Mouse (Mus musculus) hindbrain, embryonic 15.5 days (tissue): ENCODE measurements around the gene Nfatc2. TPM values are rescaled to one million over a fixed set of nuclear protein-coding genes. Genes with fewer than 3 reads are reported as not detected.

ENCODE experiments used
- ATAC-seq: fragments of 200-750 bp; cut with Nextera tagmentation; 2 replicates; pipeline ENCODE4 v1.8.0; 2017; ENCODE audit warnings: low read depth, moderate number of reproducible peaks, moderate TSS enrichment; ENCODE audit not compliant: low FRiP score
- H3K27ac ChIP-seq: fragments of 300-500 bp; sonication (generic); replicated peaks from 2 replicates; pipeline ENCODE4 v1.5.1; 2015; ENCODE audit warnings: mild to moderate bottlenecking, inconsistent platforms
- H3K27me3 ChIP-seq: fragments of 300-500 bp; sonication (generic); 2 replicates; pipeline ENCODE4 v1.6.1; 2015; ENCODE audit warnings: control low read depth, inconsistent platforms
- H3K36me3 ChIP-seq: fragments of 300-500 bp; sonication (generic); 2 replicates; pipeline ENCODE4 v1.6.1; 2015; ENCODE audit warnings: control low read depth, inconsistent platforms
- H3K4me1 ChIP-seq: fragments of 300-500 bp; sonication (generic); replicated peaks from 2 replicates; pipeline ENCODE4 v1.6.1; 2015; ENCODE audit warnings: control low read depth, inconsistent platforms
- H3K4me2 ChIP-seq: fragments of 300-500 bp; sonication (generic); 2 replicates; pipeline ENCODE4 v1.6.1; 2015; ENCODE audit warnings: moderate library complexity, mild to moderate bottlenecking, inconsistent platforms
- H3K4me3 ChIP-seq: fragments of 300-500 bp; sonication (generic); 2 replicates; pipeline ENCODE4 v1.5.1; 2015; ENCODE audit warnings: mild to moderate bottlenecking, inconsistent platforms
- H3K9ac ChIP-seq: fragments of 300-500 bp; sonication (generic); 2 replicates; pipeline ENCODE4 v1.6.1; 2015; ENCODE audit warnings: inconsistent platforms
- H3K9me3 ChIP-seq: fragments of 300-500 bp; sonication (generic); 2 replicates; pipeline ENCODE4 v1.6.1; 2016; ENCODE audit warnings: control low read depth, inconsistent platforms
- WGBS: fragments of 180-500 bp; shearing (Covaris S2); methylation state at CpG from one replicate; pipeline ENCODE4 v1.1.7; 2015; 5-methylcytosine and 5-hydroxymethylcytosine counted together
- polyA plus RNA-seq: library from polyadenylated mRNA; unstranded; fragments of >200 nt; fragmentation: Nextera tagmentation; extraction: Ambion mirVana; gene quantifications from 2 replicates; pipeline ENCODE4 v1.2.1, GENCODE M21; 2015

Gene Nfatc2
- polyA plus RNA-seq, 1 experiment from 2014 or later, result 3.8 TPM

DNA sequence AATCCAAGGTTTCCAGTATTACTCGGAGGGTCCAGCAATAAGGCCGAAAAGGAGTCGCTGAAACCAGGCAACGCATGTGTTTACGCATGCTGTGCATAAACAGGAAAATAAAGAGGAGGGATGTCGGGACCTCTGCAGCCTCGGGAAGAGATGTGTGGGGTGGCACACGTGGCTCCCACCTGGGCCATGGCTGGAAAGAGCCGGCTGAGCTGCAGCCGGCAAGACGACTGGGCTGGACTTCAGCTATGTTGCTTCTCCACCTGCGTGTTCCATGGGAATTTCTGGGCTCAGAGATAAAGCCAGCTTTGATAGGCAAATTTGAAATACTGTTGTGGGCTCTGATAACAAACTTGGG, 907 bp upstream of the Nfatc2 start:
- H3K4me2 ChIP-seq, result peak overlapping the region; percentile 97
- no peak overlapping the region for H3K9ac ChIP-seq
- H3K27ac ChIP-seq, result no peak overlapping the region
- WGBS, result 24% methylated on average over 12 of the region's 12 CpGs
- peaks cover 35% of the 10 kb centered on the region for H3K4me1 ChIP-seq
- H3K36me3 ChIP-seq, result no peaks in the 10 kb centered on the region
- peaks cover 19% of the 10 kb centered on the region for H3K27me3 ChIP-seq
- ATAC-seq, result no peak
- no peak overlapping the region for H3K4me3 ChIP-seq
- no peaks in the 10 kb centered on the region for H3K9me3 ChIP-seq

DNA sequence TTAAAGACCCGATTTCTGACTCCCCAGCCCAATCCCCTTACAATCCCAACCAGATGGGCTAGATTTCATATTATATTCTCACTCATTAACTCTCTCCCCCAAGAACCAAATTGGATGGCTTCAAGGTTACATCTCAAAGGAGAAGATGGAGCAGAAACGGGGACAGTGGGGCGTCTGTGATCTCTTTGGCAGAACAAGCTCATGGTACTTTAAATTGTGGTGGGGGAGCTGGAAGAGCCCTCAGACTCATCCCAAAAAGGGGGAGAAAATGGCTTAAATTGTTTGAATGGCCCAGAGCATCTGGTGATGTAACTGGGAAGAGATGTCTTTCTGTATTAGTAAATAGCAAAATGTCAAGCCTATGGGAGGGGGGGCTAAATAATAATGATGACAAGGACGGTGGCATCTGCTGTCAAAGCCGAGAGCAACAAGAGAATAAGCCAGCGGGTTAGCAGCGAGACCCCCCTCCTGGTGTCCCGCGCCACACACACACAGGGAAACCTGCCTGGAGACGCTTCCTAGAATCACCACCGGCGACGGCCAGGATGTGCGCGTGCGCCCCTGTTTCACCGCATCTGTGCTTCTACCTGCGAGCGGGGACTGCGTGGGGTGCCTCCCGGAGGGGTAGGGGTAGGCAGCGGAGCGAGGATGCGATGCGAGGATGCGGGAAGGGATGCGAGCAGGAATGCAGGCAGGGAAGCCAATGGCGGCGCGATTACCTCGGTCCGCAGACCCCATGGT, 537 bp downstream of the Nfatc2 start:
- Histone ChIP-seq H3K27me3 (peaks cover 19% of the 10 kb centered on the region), H3K4me2 (peak overlapping the region; percentile 97), H3K9me3 (no peaks in the 10 kb centered on the region), H3K4me3 (peak overlapping the region; percentile 62), H3K36me3 (no peaks in the 10 kb centered on the region), H3K27ac (peak overlapping the region; percentile 85), H3K9ac (peak overlapping the region; percentile 62), H3K4me1 (peaks cover 35% of the 10 kb centered on the region)
- WGBS, result under 1% methylated on average over 32 of the region's 32 CpGs
- peak; percentile 78 for ATAC-seq

DNA sequence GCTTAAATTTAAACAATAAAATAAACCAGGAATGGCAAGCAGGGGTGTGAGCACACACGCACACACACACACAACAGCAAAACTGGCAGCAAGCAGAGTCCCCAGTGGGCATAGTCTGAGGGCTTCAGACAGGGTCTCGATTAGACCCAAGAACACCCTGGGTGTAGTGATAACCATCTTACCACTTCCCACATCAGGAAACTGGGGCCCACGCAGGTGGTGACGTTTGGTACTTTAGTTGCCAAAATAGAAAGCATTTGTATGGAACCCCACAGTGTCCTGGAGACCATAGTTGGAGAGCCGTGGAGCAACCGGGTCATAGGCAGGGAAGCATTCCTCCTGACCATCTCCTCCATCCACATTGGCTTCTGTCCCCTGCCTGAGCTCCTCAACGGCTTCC, 5.8 kb downstream of the Nfatc2 start:
- H3K4me2 ChIP-seq, result no peak overlapping the region
- H3K4me3 ChIP-seq, result no peak overlapping the region
- peaks cover 18% of the 10 kb centered on the region for H3K27me3 ChIP-seq
- no peak overlapping the region for H3K27ac ChIP-seq
- ATAC-seq, result no peak
- H3K9me3 ChIP-seq, result no peaks in the 10 kb centered on the region
- no peaks in the 10 kb centered on the region for H3K36me3 ChIP-seq
- H3K4me1 ChIP-seq, result peaks cover 14% of the 10 kb centered on the region
- WGBS, result 71% methylated on average over 7 of the region's 7 CpGs
- H3K9ac ChIP-seq, result no peak overlapping the region

DNA sequence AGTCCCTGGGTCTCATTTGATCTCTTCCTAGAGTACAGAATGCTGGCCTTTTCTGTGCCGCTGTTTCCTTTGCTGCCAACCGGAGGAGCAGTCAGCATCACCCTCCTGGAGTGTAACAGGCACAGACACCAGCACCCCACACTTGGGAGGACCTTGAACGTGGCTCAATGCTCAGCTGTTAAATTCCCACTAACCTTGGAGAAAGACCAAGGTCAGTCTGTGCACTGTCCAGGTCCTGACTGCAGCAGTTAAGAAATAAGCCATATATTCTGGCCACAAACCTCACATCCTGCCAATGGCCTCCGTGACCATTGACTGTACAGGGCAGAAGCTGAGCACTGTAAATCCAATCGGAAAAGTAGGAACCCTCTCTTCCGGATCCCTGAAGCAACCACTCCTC, 7.8 kb downstream of the Nfatc2 start:
- H3K4me3 ChIP-seq, result no peak overlapping the region
- no peak for ATAC-seq
- H3K4me2 ChIP-seq, result no peak overlapping the region
- no peak overlapping the region for H3K9ac ChIP-seq
- 81% methylated on average over 6 of the region's 6 CpGs for WGBS
- H3K27ac ChIP-seq, result no peak overlapping the region
- peaks cover 20% of the 10 kb centered on the region for H3K4me1 ChIP-seq
- no peaks in the 10 kb centered on the region for H3K36me3 ChIP-seq
- peaks cover 31% of the 10 kb centered on the region for H3K27me3 ChIP-seq
- H3K9me3 ChIP-seq, result no peaks in the 10 kb centered on the region

DNA sequence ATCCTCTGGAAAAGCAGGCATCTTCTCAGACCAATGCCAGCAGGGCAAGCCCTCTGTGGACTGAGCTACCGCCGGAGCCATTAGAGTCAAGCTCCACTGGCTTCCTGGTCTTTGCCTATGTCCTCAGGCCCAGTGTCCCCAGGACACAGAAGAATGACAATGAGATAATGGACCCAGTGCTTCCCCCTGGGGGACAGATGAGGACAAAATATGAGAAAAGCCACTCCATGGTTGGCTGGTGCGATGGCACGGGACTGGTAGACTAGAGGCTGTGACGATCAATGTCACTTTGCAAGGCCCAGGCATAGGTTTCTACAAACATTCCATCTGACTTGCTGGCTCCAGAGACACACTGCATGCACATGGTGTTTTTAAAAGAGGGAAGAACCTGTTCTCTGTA, 8.5 kb downstream of the Nfatc2 start:
- Histone ChIP-seq H3K27me3 (peaks cover 31% of the 10 kb centered on the region), H3K4me1 (peaks cover 24% of the 10 kb centered on the region), H3K4me2 (no peak overlapping the region), H3K27ac (no peak overlapping the region), H3K9me3 (no peaks in the 10 kb centered on the region), H3K9ac (no peak overlapping the region), H3K36me3 (no peaks in the 10 kb centered on the region), H3K4me3 (no peak overlapping the region)
- 85% methylated on average over 5 of the region's 5 CpGs for WGBS
- no peak for ATAC-seq

DNA sequence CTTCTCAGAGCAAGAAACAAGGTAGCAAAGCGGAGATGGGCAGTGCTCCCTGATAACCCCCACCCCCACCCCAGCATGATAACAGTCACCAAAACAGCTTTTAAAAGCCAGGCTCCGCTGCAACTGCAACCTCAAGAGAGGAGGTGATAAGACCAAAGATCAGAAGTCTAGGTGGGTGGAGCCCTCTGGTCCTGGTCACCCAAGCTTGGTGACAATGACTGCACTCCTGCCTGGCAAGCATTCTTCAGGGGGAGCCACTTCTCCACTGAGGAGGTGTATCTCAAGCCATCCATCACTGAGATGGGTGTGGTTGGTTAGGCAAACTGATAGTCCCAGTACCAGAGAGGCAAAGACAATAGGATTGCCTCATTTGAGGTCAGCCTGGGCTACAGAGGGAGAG, 10.4 kb downstream of the Nfatc2 start:
- peaks cover 31% of the 10 kb centered on the region for H3K27me3 ChIP-seq
- no peaks in the 10 kb centered on the region for H3K36me3 ChIP-seq
- WGBS, result 91% methylated on average over 2 of the region's 2 CpGs
- no peak overlapping the region for H3K9ac ChIP-seq
- no peak for ATAC-seq
- H3K9me3 ChIP-seq, result no peaks in the 10 kb centered on the region
- no peak overlapping the region for H3K4me3 ChIP-seq
- no peak overlapping the region for H3K4me2 ChIP-seq
- peaks cover 31% of the 10 kb centered on the region for H3K4me1 ChIP-seq
- H3K27ac ChIP-seq, result no peak overlapping the region

DNA sequence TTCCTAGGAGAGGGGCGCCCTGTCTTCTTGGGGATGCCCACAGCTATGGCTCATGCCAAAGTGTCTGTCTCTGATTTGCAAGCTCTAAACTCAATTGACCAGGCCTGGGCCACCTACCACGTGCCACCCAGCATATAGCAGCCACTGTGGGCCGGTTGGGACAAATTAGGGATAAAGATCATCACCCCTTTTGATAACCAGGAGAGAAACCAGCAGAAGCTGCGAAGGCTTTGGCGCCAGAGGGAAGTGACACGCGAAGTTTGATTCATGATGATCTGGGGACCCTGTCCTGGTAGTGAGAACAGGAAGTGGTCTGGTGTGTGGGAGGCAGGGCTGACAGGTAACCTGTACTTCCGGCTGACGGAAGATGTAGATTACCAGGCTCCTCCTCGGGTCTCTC, 10.9 kb downstream of the Nfatc2 start:
- Histone ChIP-seq H3K36me3 (no peaks in the 10 kb centered on the region), H3K4me3 (peak overlapping the region; percentile 33), H3K27ac (no peak overlapping the region), H3K4me1 (peaks cover 31% of the 10 kb centered on the region), H3K27me3 (peaks cover 31% of the 10 kb centered on the region), H3K9ac (no peak overlapping the region), H3K9me3 (no peaks in the 10 kb centered on the region), H3K4me2 (peak overlapping the region; percentile 57)
- no peak for ATAC-seq
- WGBS, result 51% methylated on average over 10 of the region's 10 CpGs

DNA sequence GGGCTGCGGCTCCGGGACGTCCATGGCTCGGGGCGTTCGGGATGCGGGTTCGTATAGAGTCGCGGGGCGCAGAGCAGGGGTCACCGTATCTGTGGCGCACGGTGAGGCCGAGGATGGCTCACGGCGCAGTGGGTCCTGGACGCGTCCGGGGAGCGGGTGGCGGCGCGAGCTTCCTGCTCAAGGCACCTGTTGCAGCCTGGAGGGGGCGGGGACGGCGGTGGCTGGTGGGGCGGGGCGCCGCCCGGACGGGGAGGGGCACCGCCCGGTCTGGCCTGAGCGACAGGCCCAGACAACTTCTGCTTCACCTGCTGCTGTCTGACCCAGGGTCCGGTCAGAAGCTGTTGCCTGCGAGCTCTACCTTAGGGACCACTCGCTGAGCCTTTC, 11.3 kb downstream of the Nfatc2 start:
- H3K9ac ChIP-seq, result peak overlapping the region; percentile 28
- peaks cover 31% of the 10 kb centered on the region for H3K4me1 ChIP-seq
- H3K4me2 ChIP-seq, result peak overlapping the region; percentile 57
- H3K4me3 ChIP-seq, result peak overlapping the region; percentile 33
- no peaks in the 10 kb centered on the region for H3K36me3 ChIP-seq
- peaks cover 31% of the 10 kb centered on the region for H3K27me3 ChIP-seq
- H3K9me3 ChIP-seq, result no peaks in the 10 kb centered on the region
- ATAC-seq, result no peak
- H3K27ac ChIP-seq, result no peak overlapping the region
- WGBS, result 2% methylated on average over 35 of the region's 38 CpGs

DNA sequence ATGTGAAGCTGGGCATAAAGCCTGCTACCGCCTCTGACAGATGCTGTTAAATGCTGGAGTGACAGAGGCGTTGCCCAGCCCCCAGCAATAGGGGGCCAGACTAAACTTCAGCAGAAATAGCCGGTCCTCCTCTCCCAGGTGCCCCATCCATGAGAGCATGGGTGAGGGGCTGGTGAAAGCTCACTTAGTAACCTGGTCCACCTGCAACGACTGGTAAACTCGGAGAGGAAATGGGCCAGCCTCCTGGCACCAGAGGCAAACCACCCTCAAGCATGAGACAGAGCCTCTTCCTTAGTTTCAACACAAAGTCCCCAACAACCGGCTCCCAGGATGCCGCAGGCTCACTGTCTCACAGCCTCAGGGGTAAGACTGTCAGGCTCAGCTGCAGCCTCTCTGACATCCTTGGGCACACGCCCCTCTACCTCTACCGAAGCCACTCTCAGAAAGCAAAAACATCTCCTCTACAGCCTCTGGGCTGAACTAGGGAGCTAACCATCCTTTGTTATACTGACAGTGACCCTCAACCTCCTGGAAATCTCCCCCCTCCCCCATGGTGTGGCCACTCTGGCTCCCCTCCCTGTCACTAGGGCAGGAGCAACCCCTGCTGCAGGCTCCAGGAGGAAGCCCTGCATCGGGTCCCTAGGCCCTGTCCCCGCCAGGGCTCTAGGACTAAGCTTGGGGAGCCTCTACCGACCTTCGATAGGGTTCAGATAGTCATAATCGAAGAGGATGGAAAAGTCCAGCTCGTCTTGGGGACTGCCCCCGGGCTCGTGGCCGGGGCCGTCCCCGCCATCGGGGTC, 11.9 kb downstream of the Nfatc2 start:
- H3K27ac ChIP-seq, result no peak overlapping the region
- H3K4me3 ChIP-seq, result peak overlapping the region; percentile 33
- WGBS, result 5% methylated on average over 21 of the region's 21 CpGs
- H3K36me3 ChIP-seq, result no peaks in the 10 kb centered on the region
- ATAC-seq, result peak; percentile 49; the same call in 1 of the 2 replicates
- peak overlapping the region; percentile 28 for H3K9ac ChIP-seq
- H3K4me1 ChIP-seq, result peaks cover 35% of the 10 kb centered on the region
- peak overlapping the region; percentile 57 for H3K4me2 ChIP-seq
- H3K27me3 ChIP-seq, result peaks cover 31% of the 10 kb centered on the region
- H3K9me3 ChIP-seq, result no peaks in the 10 kb centered on the region

DNA sequence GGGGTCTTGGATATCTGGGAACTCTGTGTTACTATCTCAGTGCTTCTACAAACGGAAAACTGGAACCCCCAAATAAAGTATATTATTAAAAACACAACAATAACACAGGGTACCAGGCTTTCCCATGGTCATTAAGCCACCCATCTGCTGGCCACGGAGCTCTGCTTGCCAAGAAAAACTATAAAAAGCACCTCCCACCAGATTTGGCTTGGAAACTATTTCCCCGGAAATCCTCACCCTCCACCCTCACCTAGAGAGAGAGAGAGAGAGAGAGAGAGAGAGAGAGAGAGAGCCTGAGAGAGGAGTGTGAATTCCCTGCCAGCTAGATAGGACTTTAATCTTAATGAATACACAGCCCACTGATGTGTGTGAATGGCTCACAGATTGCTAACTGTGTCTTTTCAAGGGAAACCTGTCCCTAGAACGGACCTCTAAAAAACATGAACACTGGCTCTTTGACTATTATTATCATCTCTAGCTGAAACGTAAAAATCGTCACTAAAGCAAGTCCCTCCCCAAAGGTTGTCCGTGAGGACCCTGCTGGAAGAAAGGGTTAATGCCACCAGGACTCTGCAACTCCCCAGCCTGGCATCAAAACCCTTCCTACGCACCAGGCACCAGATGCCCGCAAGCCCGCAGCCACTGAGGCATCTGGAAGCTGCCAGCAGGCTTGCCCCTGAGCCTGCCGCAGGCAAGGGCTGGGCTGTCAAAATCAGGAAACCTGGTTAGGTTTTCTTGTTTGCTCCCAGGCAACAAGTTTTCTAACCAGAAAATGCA, 12.7 kb downstream of the Nfatc2 start:
- H3K4me2 ChIP-seq, result peak overlapping the region; percentile 57
- no peak overlapping the region for H3K4me3 ChIP-seq
- no peak overlapping the region for H3K9ac ChIP-seq
- H3K27ac ChIP-seq, result no peak overlapping the region
- peaks cover 31% of the 10 kb centered on the region for H3K27me3 ChIP-seq
- no peaks in the 10 kb centered on the region for H3K9me3 ChIP-seq
- no peaks in the 10 kb centered on the region for H3K36me3 ChIP-seq
- WGBS, result 31% methylated on average over 11 of the region's 11 CpGs
- H3K4me1 ChIP-seq, result peaks cover 39% of the 10 kb centered on the region
- ATAC-seq, result 0 out of 2 replicates have a peak, but pooled peaks have one; percentile 8

DNA sequence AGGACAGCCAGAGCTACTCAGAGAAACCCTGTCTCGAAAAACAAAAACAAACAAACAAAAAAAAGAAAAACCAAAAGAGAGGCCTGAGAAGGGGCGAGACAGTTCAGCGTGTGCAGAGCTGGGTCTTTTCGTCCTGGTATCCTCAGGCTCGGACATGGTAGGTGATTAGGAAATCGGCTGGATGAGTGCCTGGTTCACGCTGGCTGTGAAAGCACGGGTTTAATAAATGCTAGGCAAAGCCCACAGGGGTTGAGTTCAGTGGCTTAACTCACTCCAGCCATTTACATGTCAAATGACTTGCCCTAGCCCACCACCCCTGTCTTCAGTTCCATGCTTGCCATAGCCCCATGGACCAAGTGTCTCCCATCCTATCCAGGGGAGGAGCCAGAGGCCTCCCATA, 14.3 kb downstream of the Nfatc2 start:
- ATAC-seq, result no peak
- H3K4me3 ChIP-seq, result no peak overlapping the region
- H3K4me2 ChIP-seq, result no peak overlapping the region
- H3K36me3 ChIP-seq, result no peaks in the 10 kb centered on the region
- peaks cover 31% of the 10 kb centered on the region for H3K27me3 ChIP-seq
- H3K9me3 ChIP-seq, result no peaks in the 10 kb centered on the region
- no peak overlapping the region for H3K27ac ChIP-seq
- no peak overlapping the region for H3K9ac ChIP-seq
- H3K4me1 ChIP-seq, result peaks cover 39% of the 10 kb centered on the region
- WGBS, result 67% methylated on average over 8 of the region's 8 CpGs

DNA sequence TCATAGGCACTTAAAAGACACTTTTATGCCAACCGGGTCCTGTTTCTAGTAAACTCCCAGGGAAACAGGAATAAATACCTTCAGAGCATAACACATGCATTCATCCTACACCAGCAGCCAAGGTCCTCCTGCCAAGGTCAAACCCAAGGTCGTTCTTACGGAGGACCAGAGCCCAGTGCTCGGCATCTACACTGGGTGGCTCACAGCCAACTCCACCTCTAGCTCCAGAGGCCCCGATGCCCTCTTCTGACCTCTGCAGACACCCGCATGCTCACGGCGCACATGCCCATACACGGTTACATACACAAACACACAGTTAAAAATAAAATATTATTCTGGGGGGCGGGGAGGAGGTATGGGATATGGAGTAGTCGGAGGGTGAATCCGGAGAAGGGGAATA, 14.9 kb downstream of the Nfatc2 start:
- WGBS, result 85% methylated on average over 12 of the region's 12 CpGs
- H3K27ac ChIP-seq, result no peak overlapping the region
- no peak overlapping the region for H3K9ac ChIP-seq
- no peak overlapping the region for H3K4me2 ChIP-seq
- H3K4me1 ChIP-seq, result peaks cover 40% of the 10 kb centered on the region
- H3K27me3 ChIP-seq, result peaks cover 26% of the 10 kb centered on the region
- no peaks in the 10 kb centered on the region for H3K9me3 ChIP-seq
- no peak overlapping the region for H3K4me3 ChIP-seq
- no peak for ATAC-seq
- no peaks in the 10 kb centered on the region for H3K36me3 ChIP-seq
